Mouse (Mus musculus) cerebellum, adult 2 months (tissue): ENCODE measurements around the gene Picalm. TPM values are rescaled to one million over a fixed set of nuclear protein-coding genes. Genes with fewer than 3 reads are reported as not detected.

Source experiments
- DNase-seq, 2 experiments: peaks; one replicate each; pipeline ENCODE4 v3.0.0; 2021
- H3K27ac ChIP-seq: fragments of 200-500 bp; 2 replicates; pipeline ENCODE4 v1.5.1; 2012; ENCODE audit warnings: low read length, control low read depth, inconsistent platforms; ENCODE audit not compliant: insufficient read depth
- H3K27me3 ChIP-seq: fragments of 200-500 bp; 2 replicates; pipeline ENCODE4 v1.6.1; 2012; ENCODE audit warnings: inconsistent platforms, mild to moderate bottlenecking, low read length, moderate library complexity; ENCODE audit not compliant: control insufficient read depth, insufficient read depth
- H3K4me1 ChIP-seq: fragments of 200-500 bp; 2 replicates; pipeline ENCODE4 v1.6.1; 2011; ENCODE audit warnings: low read length; ENCODE audit not compliant: control insufficient read depth, insufficient read depth
- H3K4me3 ChIP-seq: fragments of 200-500 bp; replicated peaks from 2 replicates; pipeline ENCODE3; 2011; ENCODE audit warnings: mild to moderate bottlenecking, low read depth, low read length, control low read depth; ENCODE audit not compliant: insufficient read depth
- CTCF ChIP-seq: fragments of 200-500 bp; IDR thresholded peaks from 2 replicates; pipeline ENCODE4 v1.5.1; 2011; ENCODE audit warnings: low read depth, mild to moderate bottlenecking, control low read depth, low read length, moderate library complexity, borderline replicate concordance; ENCODE audit not compliant: insufficient read depth
- POLR2A ChIP-seq: fragments of 200-500 bp; IDR thresholded peaks from 2 replicates; pipeline ENCODE4 v1.6.1; 2011; ENCODE audit warnings: low read length, control low read depth, borderline replicate concordance; ENCODE audit not compliant: insufficient read depth
- WGBS: fragments of 180-500 bp; shearing (Covaris S2); methylation state at CpG from one replicate; pipeline ENCODE4 v1.1.7; 2018; 5-methylcytosine and 5-hydroxymethylcytosine counted together
- polyA plus RNA-seq: library from polyadenylated mRNA; depleted of rRNA; stranded (reverse); fragments of >200 nt; gene quantifications from 2 replicates; pipeline ENCODE4 v1.2.3, GENCODE M21; 2012; rRNA removed

Gene Picalm
- polyA plus RNA-seq, result 156 and 163 TPM in 2 replicates

GRCm38 (mm10) chr7:90129732-90130392 lies at the start of gene Picalm:
TSS of gene Picalm (plus strand) at chr7:90130213.
- H3K27me3 ChIP-seq, result no peaks in the 10 kb centered on the region
- TF ChIP-seq CTCF (no peak), POLR2A (peak; percentile 69)

GRCm38 (mm10) chr7:90083799-90084198 lies 46.2 kb upstream of the Picalm start:
- Histone ChIP-seq H3K27ac (no peak overlapping the region), H3K4me1 (no peaks in the 10 kb centered on the region; the same call in 1 of the 2 replicates), H3K27me3 (no peaks in the 10 kb centered on the region), H3K4me3 (no peak overlapping the region)
- DNase-seq, result no peak
- TF ChIP-seq CTCF (no peak), POLR2A (no peak)
- 88% methylated on average over 7 of the region's 7 CpGs for WGBS

More at GRCm38 (mm10) chr7:90129732-90130392, at the start of gene Picalm:
- H3K4me1 ChIP-seq, result no peaks in the 10 kb centered on the region; the same call in 1 of the 2 replicates
- H3K4me3 ChIP-seq, result peak within 1 kb of the TSS; percentile 98
- under 1% methylated on average over 59 of the region's 72 CpGs for WGBS
- DNase-seq, result peak; percentile 96
- H3K27ac ChIP-seq, result peak within 1 kb of the TSS; percentile 95

GRCm38 (mm10) chr7:90084531-90084930 lies 45.5 kb upstream of the Picalm start:
- H3K4me1 ChIP-seq, result no peaks in the 10 kb centered on the region; the same call in 1 of the 2 replicates

GRCm38 (mm10) chr7:90085713-90086112 lies 44.3 kb upstream of the Picalm start:
- H3K4me3 ChIP-seq, result no peak overlapping the region
- DNase-seq, result no peak
- WGBS, result 24% methylated on average over 1 of the region's 1 CpGs
- H3K27me3 ChIP-seq, result no peaks in the 10 kb centered on the region
- no peaks in the 10 kb centered on the region; the same call in 1 of the 2 replicates for H3K4me1 ChIP-seq
- TF ChIP-seq CTCF, result no peak
- TF ChIP-seq POLR2A, result no peak
- no peak overlapping the region for H3K27ac ChIP-seq

More at GRCm38 (mm10) chr7:90084531-90084930, 45.5 kb upstream of the Picalm start:
- H3K4me3 ChIP-seq, result no peak overlapping the region
- no peak for TF ChIP-seq POLR2A
- TF ChIP-seq CTCF, result no peak
- H3K27me3 ChIP-seq, result no peaks in the 10 kb centered on the region
- no peak overlapping the region for H3K27ac ChIP-seq
- DNase-seq, result no peak

GRCm38 (mm10) chr7:90086821-90087220 lies 43.2 kb upstream of the Picalm start:
- H3K27me3 ChIP-seq, result no peaks in the 10 kb centered on the region
- no peak overlapping the region for H3K27ac ChIP-seq
- H3K4me1 ChIP-seq, result no peaks in the 10 kb centered on the region
- TF ChIP-seq POLR2A (no peak), CTCF (no peak)
- no peak overlapping the region for H3K4me3 ChIP-seq
- no peak for DNase-seq

- no peak for DNase-seq
- TF ChIP-seq CTCF (no peak), POLR2A (no peak)
- no peaks in the 10 kb centered on the region for H3K27me3 ChIP-seq
- 62% methylated on average over 4 of the region's 4 CpGs for WGBS
- no peak overlapping the region for H3K27ac ChIP-seq
- H3K4me1 ChIP-seq, result no peaks in the 10 kb centered on the region
- H3K4me3 ChIP-seq, result no peak overlapping the region
Measured at GRCm38 (mm10) chr7:90090996-90091395, 39.0 kb upstream of the Picalm start.

- no peaks in the 10 kb centered on the region for H3K27me3 ChIP-seq
- H3K4me1 ChIP-seq, result no peaks in the 10 kb centered on the region
- WGBS, result 55% methylated on average over 2 of the region's 2 CpGs
- no peak overlapping the region for H3K4me3 ChIP-seq
- no peak for DNase-seq
- TF ChIP-seq POLR2A (no peak), CTCF (no peak)
- no peak overlapping the region for H3K27ac ChIP-seq
Measured at GRCm38 (mm10) chr7:90091756-90092155, 38.3 kb upstream of the Picalm start.
